Mouse (Mus musculus) olfactory bulb, adult 2 months (tissue): ENCODE measurements around the gene Gm9774. TPM values are rescaled to one million over a fixed set of nuclear protein-coding genes. Genes with fewer than 3 reads are reported as not detected.

Experiments
- H3K27ac ChIP-seq: fragments of 200-500 bp; 2 replicates; pipeline ENCODE4 v1.5.1; 2012; ENCODE audit warnings: low read depth, low read length; ENCODE audit not compliant: insufficient read depth
- H3K4me1 ChIP-seq: fragments of 200-500 bp; 2 replicates; pipeline ENCODE4 v1.6.1; 2012; ENCODE audit warnings: low read length; ENCODE audit not compliant: control insufficient read depth, insufficient read depth
- H3K4me3 ChIP-seq: fragments of 200-500 bp; 2 replicates; pipeline ENCODE4 v1.5.1; 2012; ENCODE audit warnings: mild to moderate bottlenecking, low read depth, low read length, moderate library complexity; ENCODE audit not compliant: insufficient read depth
- CTCF ChIP-seq: fragments of 200-500 bp; IDR thresholded peaks from 2 replicates; pipeline ENCODE4 v1.5.1; 2012; ENCODE audit warnings: low read depth, mild to moderate bottlenecking, low read length, moderate library complexity; ENCODE audit not compliant: insufficient read depth
- POLR2A ChIP-seq: fragments of 200-500 bp; IDR thresholded peaks from 2 replicates; pipeline ENCODE4 v1.6.1; 2012; ENCODE audit warnings: mild to moderate bottlenecking, low read depth, low read length, moderate library complexity; ENCODE audit not compliant: insufficient read depth
- WGBS: fragments of 180-500 bp; shearing (Covaris S2); methylation state at CpG from one replicate; pipeline ENCODE4 v1.1.7; 2018; 5-methylcytosine and 5-hydroxymethylcytosine counted together
- polyA plus RNA-seq: library from polyadenylated mRNA; stranded (reverse); fragments of >200 nt; gene quantifications from 2 replicates; pipeline ENCODE4 v1.2.4, GENCODE M21; 2012; ENCODE audit warnings: low replicate concordance; ENCODE audit not compliant: missing spikeins, insufficient read depth, insufficient read length

The Gm9774 gene
- not detected in 2 replicates for polyA plus RNA-seq

DNA sequence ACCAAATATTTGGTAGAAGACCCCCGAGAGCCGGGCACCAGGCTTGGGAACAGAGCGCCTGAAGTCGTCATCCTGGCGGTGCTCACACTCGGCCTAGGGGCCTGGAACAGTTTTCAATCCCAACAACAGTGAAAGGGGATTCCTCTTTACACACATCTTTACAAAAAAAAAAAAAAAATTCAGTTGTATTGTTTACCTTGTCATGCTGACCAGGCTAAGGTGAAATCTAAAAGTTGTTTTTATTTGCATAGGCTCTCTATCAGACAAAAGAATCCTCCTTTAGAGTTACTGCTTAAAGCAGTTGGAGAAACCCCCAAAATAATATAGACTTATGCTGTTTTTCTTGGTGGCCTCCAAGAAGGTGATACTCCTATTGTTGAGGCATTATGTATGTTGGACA is at the start of gene Gm9774:
Gene Gm9774 (minus strand): TSS at position 101 of the 400 bp plus-strand sequence.
- no peak for TF ChIP-seq POLR2A
- TF ChIP-seq CTCF, result no peak
- H3K4me1 ChIP-seq, result no peaks in the 10 kb centered on the region
- WGBS, result 94% methylated on average over 6 of the region's 6 CpGs

DNA sequence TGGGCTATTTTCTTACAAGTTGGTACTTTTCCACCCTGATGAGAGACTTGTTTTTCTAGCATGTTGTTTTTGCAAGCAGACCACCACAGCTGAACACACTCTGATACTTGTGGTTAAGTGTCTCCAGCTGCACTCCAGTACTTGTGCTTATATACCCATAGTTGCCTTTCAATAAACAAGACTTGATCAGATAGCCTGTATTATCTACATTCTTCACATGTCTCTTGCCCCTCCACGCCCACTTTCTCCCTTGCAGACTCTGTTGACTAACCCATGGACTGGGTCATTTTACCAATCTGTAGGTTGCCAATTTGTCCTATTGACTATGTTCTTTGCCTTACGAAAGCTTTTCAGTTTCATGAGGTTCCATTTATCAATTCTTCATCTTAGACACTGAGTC is 40.9 kb upstream of the Gm9774 start:
- Histone ChIP-seq H3K27ac (no peak overlapping the region), H3K4me3 (no peak overlapping the region), H3K4me1 (no peaks in the 10 kb centered on the region)
- WGBS, result 92% methylated on average over 2 of the region's 2 CpGs
- TF ChIP-seq CTCF, result no peak
- TF ChIP-seq POLR2A, result no peak

More for the DNA sequence above, at the start of gene Gm9774:
- no peak within 1 kb of the TSS for H3K4me3 ChIP-seq
- no peak within 1 kb of the TSS for H3K27ac ChIP-seq

DNA sequence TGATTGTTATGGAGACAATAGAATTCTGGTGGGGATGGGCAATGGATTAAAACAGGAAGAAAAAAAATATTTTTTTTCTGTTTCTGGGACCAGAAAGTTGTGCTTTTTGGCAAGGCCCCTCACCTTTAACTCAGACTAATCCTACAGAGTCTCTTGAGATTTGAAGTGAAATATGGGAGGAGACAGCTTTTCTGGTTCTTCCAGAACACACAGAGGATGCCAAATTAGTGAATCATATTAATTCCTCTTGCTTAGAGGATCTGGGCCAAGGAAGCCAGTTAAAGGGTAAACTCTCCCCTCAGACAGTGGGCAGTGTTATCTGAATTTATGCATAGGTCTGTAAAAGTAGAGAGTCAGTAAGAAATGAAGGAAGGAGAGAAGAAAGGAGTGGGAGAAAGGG is 38.2 kb upstream of the Gm9774 start:
- no peak overlapping the region for H3K27ac ChIP-seq
- no peak for TF ChIP-seq POLR2A
- no peak for TF ChIP-seq CTCF
- H3K4me3 ChIP-seq, result no peak overlapping the region
- no peaks in the 10 kb centered on the region for H3K4me1 ChIP-seq

DNA sequence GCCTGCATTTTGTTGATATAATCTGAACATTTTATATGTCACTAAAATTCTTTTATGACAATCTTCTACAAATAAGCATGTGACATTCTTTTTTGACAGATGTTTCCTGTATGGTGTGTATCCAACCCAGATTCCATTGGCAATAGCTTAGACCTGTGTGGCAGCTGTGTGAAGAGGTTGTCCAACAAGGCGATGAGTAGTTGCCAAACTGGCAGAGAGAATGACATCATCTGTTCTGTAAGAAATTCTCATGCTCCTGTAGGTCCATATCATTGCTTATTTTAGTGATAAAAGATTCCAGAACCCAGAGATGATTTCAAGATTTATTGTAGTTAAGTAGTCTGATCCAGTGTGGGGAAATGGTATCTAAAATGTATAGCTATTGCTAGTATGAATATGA is 37.4 kb upstream of the Gm9774 start:
- 89% methylated on average over 1 of the region's 1 CpGs for WGBS
- Histone ChIP-seq H3K4me3 (no peak overlapping the region), H3K4me1 (no peaks in the 10 kb centered on the region), H3K27ac (no peak overlapping the region)
- TF ChIP-seq CTCF (no peak), POLR2A (no peak)

DNA sequence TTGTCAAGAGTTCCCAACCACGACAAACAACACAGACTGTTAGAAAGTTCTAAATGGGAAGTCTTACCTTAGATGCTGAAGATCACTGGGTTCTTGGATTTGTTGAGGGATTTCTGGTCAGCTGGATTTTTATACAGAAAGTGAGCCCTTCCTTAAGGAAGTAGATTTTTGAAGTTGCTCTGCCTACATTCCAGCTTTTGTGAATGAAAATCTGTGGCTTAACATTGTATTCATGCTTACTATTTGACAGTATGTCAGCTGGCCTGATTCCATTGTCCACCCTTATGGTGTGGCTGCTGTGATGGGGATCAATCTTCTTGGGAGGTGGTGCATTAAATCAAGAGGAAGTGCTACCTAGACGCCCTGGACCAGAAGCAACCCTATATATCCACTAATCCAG is 29.4 kb upstream of the Gm9774 start, which contains the start of gene Sprr3:
Gene Sprr3 (minus strand): TSS at position 101 of the 400 bp plus-strand sequence.
- WGBS, result 85% methylated on average over 2 of the region's 2 CpGs
- TF ChIP-seq CTCF, result no peak
- TF ChIP-seq POLR2A, result no peak

DNA sequence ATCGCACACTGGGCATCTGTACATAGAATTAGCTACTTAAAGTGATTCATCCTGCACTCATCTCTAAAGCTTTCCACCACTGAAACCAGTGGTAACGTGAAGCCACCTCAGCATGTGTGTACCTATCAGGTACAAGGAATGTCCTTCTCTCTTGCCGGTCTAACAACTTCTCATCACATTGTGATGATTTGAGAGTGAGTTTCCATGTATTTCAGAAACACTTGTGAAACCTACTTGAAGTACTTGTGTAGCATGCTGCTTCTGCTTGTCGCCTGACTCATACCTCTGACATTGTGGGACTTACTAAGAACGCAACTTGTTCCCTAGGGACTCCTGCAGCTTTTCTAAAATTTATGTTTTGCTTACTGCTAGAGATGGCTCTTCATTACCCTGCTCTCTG is 25.9 kb upstream of the Gm9774 start:
- no peak for TF ChIP-seq CTCF
- no peak for TF ChIP-seq POLR2A
- no peak overlapping the region for H3K27ac ChIP-seq
- WGBS, result 94% methylated on average over 5 of the region's 5 CpGs
- H3K4me1 ChIP-seq, result no peaks in the 10 kb centered on the region
- no peak overlapping the region for H3K4me3 ChIP-seq

More for the DNA sequence above, 29.4 kb upstream of the Gm9774 start, which contains the start of gene Sprr3:
- no peaks in the 10 kb centered on the region for H3K4me1 ChIP-seq
- H3K4me3 ChIP-seq, result no peak within 1 kb of the TSS
- no peak within 1 kb of the TSS for H3K27ac ChIP-seq

DNA sequence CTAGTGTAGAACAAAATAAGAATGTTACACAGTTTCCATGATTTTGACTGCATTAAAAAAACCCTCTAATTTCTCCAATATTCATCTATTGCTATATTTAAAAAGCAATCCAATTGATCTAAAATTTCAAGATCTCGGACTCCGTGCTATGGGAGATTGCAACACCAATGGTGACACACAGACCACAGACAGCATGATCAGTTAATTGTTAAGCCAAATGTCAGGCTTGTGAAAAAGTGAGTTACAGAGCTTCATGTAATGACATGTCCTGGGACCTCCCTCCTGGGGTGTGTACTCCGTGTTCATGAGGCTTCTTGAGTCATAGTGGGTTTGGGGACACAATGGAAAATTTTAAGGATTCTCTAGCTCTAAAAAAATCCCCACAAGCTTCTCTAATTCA is 11.0 kb upstream of the Gm9774 start:
- 87% methylated on average over 3 of the region's 3 CpGs for WGBS
- H3K4me1 ChIP-seq, result no peaks in the 10 kb centered on the region
- no peak overlapping the region for H3K27ac ChIP-seq
- no peak overlapping the region for H3K4me3 ChIP-seq
- no peak for TF ChIP-seq CTCF
- TF ChIP-seq POLR2A, result no peak

DNA sequence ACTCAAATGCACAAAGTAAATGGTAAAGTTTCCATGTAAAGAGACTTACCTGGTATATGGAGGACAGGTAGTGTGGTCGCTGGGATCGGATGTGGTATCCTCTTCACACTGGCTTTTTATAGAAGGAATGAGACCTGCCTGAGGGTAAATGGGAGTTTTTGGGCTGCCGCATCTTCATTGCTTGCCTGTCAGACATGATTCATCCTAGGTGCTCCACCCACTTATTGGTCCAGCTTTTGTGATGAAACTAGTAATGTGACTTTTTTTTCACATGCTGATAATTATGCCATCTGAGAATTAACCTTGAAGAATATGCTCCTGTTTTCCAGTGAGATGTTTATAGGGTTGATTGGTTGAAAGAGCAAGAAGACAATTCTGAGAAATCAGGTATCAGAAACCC is 9.5 kb upstream of the Gm9774 start, which contains the start of gene Sprr1b:
Gene Sprr1b (minus strand): TSS at position 101 of the 400 bp plus-strand sequence.
- no peaks in the 10 kb centered on the region for H3K4me1 ChIP-seq
- no peak within 1 kb of the TSS for H3K27ac ChIP-seq
- TF ChIP-seq CTCF, result no peak
- no peak for TF ChIP-seq POLR2A
- no peak within 1 kb of the TSS for H3K4me3 ChIP-seq
- WGBS, result 96% methylated on average over 3 of the region's 3 CpGs

DNA sequence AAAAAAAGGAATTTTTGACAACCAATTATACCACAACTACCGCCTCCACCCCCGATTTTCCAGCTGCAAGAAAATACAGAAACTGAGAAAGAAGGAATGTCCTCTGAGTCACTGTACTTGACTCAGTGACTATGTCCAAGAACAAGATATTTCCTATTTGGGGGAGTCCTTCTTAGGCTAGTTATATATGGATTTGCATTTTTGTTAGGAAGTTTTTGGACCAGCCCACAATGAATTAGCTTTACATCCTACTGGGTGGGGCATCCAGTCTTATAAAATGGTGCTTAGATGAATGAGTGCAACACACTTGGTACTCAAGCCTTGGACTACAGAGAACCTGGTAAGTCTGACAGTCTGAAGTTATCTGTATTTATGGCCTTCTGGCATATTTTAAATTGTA is 3.1 kb upstream of the Gm9774 start, which contains the start of gene Sprr2k:
Gene Sprr2k (plus strand): TSS at position 301 of the 400 bp plus-strand sequence.
- 91% methylated on average over 2 of the region's 2 CpGs for WGBS
- no peak for TF ChIP-seq CTCF
- TF ChIP-seq POLR2A, result no peak
- H3K27ac ChIP-seq, result no peak within 1 kb of the TSS

More for the DNA sequence above, 3.1 kb upstream of the Gm9774 start, which contains the start of gene Sprr2k:
- H3K4me1 ChIP-seq, result no peaks in the 10 kb centered on the region
- H3K4me3 ChIP-seq, result no peak within 1 kb of the TSS
